Mouse (Mus musculus): ENCODE data around the gene 2810408A11Rik. TPM values are rescaled to one million over a fixed set of nuclear protein-coding genes. Genes with fewer than 3 reads are reported as not detected.
A peak's percentile ranks its signal among the peaks of the same experiment; 100 is the strongest.

2810408A11Rik gene
- polyA plus RNA-seq, 1 experiment from 2014 or later = 14.8 TPM

GRCm38 (mm10) chr11:69902972-69903371 is 2.2 kb upstream of the 2810408A11Rik start:
- no peak for DNase-seq (ENCODE audit: low spot score)
- Histone ChIP-seq H3K4me1 (peaks cover 42% of the 10 kb centered on the region), H3K9me3 (no peaks in the 10 kb centered on the region), H3K36me3 (replicated peaks) (peaks cover 52% of the 10 kb centered on the region), H3K4me3 (peak overlapping the region; percentile 93), H3K27me3 (replicated peaks; ENCODE audit: low read depth, poor library complexity, severe bottlenecking) (no peaks in the 10 kb centered on the region; the same call in 1 of the 2 replicates), H3K27ac (replicated peaks) (no peak overlapping the region)
- 90% methylated on average over 13 of the region's 13 CpGs for WGBS

- Histone ChIP-seq H3K4me1 (peaks cover 42% of the 10 kb centered on the region), H3K4me3 (peak overlapping the region; percentile 93), H3K27ac (replicated peaks) (peak overlapping the region; percentile 99), H3K27me3 (replicated peaks; ENCODE audit: low read depth, poor library complexity, severe bottlenecking) (no peaks in the 10 kb centered on the region; the same call in 1 of the 2 replicates), H3K9me3 (no peaks in the 10 kb centered on the region), H3K36me3 (replicated peaks) (peaks cover 51% of the 10 kb centered on the region)
- WGBS = under 1% methylated on average over 39 of the region's 39 CpGs
- DNase-seq (ENCODE audit: low spot score) = no peak
Measured at GRCm38 (mm10) chr11:69901993-69902392, 1.2 kb upstream of the 2810408A11Rik start.

- peak; percentile 98 for DNase-seq (ENCODE audit: low spot score)
- peak overlapping the region; percentile 93 for H3K4me3 ChIP-seq
- H3K36me3 ChIP-seq (replicated peaks) = peaks cover 46% of the 10 kb centered on the region
- no peaks in the 10 kb centered on the region; the same call in 1 of the 2 replicates for H3K27me3 ChIP-seq (replicated peaks; ENCODE audit: low read depth, poor library complexity, severe bottlenecking)
- H3K4me1 ChIP-seq = peaks cover 42% of the 10 kb centered on the region
- peak overlapping the region; percentile 99 for H3K27ac ChIP-seq (replicated peaks)
- under 1% methylated on average over 42 of the region's 42 CpGs for WGBS
- H3K9me3 ChIP-seq = no peaks in the 10 kb centered on the region
Measured at GRCm38 (mm10) chr11:69901406-69901846, 639 bp upstream of the 2810408A11Rik start.

DNA sequence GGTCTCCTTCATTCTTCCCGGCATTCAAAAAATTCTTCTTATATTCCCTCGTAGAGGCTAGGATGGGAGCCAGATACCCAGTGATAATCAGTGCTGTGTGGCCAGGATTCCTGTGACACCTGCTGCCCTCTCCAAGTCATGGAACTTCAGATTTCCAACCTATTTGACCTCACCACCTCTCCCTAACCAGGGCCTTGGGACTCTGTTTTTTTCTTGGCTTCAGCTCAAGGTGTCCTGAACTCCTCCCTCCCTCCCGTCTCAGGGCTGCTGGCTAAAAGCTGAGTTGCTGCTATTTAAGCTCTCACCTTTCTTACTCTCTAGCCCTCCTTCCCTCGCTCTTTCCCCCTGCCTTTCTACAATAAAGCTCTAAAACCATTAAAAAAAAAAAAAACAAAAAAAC is 917 bp downstream of the 2810408A11Rik start:
- H3K4me1 ChIP-seq = peaks cover 45% of the 10 kb centered on the region
- peaks cover 30% of the 10 kb centered on the region for H3K36me3 ChIP-seq (replicated peaks)
- peak overlapping the region; percentile 93 for H3K4me3 ChIP-seq
- no peaks in the 10 kb centered on the region for H3K9me3 ChIP-seq
- peak overlapping the region; percentile 99 for H3K27ac ChIP-seq (replicated peaks)
- WGBS = 32% methylated on average over 4 of the region's 4 CpGs
- peak; percentile 28 for DNase-seq (ENCODE audit: low spot score)
- no peaks in the 10 kb centered on the region; the same call in 1 of the 2 replicates for H3K27me3 ChIP-seq (replicated peaks; ENCODE audit: low read depth, poor library complexity, severe bottlenecking)

DNA sequence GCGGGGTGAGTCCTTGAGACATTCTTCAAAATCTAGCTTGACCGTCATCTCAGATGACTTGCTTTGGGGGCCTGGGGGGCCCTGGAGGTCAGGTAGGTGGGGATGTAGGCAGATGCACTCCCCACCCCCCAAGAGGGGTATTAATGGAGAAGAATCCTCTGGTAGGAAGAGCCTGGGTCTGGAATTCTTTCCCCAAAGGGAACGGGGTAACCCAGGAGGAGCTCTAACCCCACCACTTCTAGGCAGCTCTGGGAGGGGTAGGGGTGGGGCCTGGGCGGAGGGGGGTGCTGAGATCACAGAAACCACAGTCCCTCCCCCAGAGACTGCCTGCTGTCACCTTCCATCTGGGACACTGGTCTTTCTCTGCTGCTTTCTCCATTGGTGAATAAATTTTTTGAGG is 5.5 kb downstream of the 2810408A11Rik start, which contains the start of gene Acap1:
Acap1 (minus strand) TSS at position 249 of the 400 bp plus-strand sequence.
- no peak within 1 kb of the TSS for H3K4me3 ChIP-seq
- DNase-seq (ENCODE audit: low spot score) = no peak
- H3K4me1 ChIP-seq = peaks cover 33% of the 10 kb centered on the region
- H3K9me3 ChIP-seq = no peaks in the 10 kb centered on the region
- no peak within 1 kb of the TSS for H3K27ac ChIP-seq (replicated peaks)
- WGBS = 77% methylated on average over 4 of the region's 4 CpGs
- H3K36me3 ChIP-seq (replicated peaks) = peaks cover 10% of the 10 kb centered on the region; the same call in 1 of the 2 replicates
- H3K27me3 ChIP-seq (replicated peaks; ENCODE audit: low read depth, poor library complexity, severe bottlenecking) = no peaks in the 10 kb centered on the region; the same call in 1 of the 2 replicates

DNA sequence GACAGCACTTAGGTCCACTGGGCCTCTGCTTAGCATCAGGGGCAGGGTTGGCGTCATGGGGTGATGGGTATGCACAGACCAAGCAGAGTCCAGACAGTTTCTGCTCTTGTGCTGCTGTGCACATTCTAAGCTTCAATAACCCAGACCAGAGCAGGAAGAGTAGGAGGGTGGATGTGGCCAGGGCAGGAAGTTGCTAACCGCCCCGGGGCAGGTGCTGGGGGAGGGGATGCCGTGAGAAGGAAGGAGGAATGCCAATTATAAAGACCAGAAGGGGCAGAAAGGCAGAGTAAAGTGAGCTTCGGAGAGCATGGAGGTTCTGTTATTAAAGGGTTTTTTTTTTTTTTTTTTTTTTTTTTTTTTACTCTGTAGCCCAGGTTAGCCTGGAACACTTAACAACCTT is 6.1 kb downstream of the 2810408A11Rik start:
- peaks cover 33% of the 10 kb centered on the region for H3K4me1 ChIP-seq
- no peaks in the 10 kb centered on the region for H3K9me3 ChIP-seq
- peaks cover 10% of the 10 kb centered on the region; the same call in 1 of the 2 replicates for H3K36me3 ChIP-seq (replicated peaks)
- H3K4me3 ChIP-seq = no peak overlapping the region
- DNase-seq (ENCODE audit: low spot score) = no peak
- no peaks in the 10 kb centered on the region; the same call in 1 of the 2 replicates for H3K27me3 ChIP-seq (replicated peaks; ENCODE audit: low read depth, poor library complexity, severe bottlenecking)
- H3K27ac ChIP-seq (replicated peaks) = no peak overlapping the region
- WGBS = 72% methylated on average over 5 of the region's 5 CpGs

DNA sequence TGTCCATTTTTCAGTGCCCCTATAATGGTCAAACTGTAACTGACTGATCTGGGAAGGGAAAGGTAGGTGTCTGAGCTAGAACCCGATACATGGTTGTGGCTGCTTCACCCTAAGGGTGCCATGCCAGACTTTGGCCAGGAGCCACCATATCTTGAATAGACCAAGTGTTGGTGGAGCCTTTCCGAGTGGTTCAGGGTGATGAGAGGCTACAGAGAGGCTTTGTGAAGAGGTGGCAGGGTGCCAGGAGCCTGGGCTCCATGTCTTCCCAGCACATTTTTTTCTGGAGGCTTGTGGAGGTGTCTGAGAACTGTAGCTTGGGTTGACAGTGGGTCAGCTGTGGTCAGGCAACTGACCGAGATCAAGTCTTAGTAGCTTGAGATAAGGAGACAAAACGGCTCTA is 9.3 kb downstream of the 2810408A11Rik start:
- Histone ChIP-seq H3K27ac (replicated peaks) (no peak overlapping the region), H3K4me3 (no peak overlapping the region), H3K36me3 (replicated peaks) (no peaks in the 10 kb centered on the region), H3K4me1 (peaks cover 19% of the 10 kb centered on the region), H3K9me3 (no peaks in the 10 kb centered on the region), H3K27me3 (replicated peaks; ENCODE audit: low read depth, poor library complexity, severe bottlenecking) (no peaks in the 10 kb centered on the region)
- WGBS = 87% methylated on average over 4 of the region's 4 CpGs
- DNase-seq (ENCODE audit: low spot score) = no peak

- no peak overlapping the region for H3K27ac ChIP-seq (replicated peaks)
Measured at GRCm38 (mm10) chr11:69886907-69887635, 13.7 kb downstream of the 2810408A11Rik start.

GRCm38 (mm10) chr11:69884663-69885062 is 16.1 kb downstream of the 2810408A11Rik start:
- WGBS = 85% methylated on average over 8 of the region's 8 CpGs
- H3K9me3 ChIP-seq = no peaks in the 10 kb centered on the region
- peaks cover 15% of the 10 kb centered on the region for H3K27me3 ChIP-seq (replicated peaks; ENCODE audit: low read depth, poor library complexity, severe bottlenecking)
- H3K36me3 ChIP-seq (replicated peaks) = no peaks in the 10 kb centered on the region
- no peak for DNase-seq (ENCODE audit: low spot score)
- peak overlapping the region; percentile 32; the same call in 1 of the 2 replicates for H3K27ac ChIP-seq (replicated peaks)
- no peak overlapping the region for H3K4me3 ChIP-seq
- H3K4me1 ChIP-seq = peaks cover 31% of the 10 kb centered on the region

More at GRCm38 (mm10) chr11:69886907-69887635, 13.7 kb downstream of the 2810408A11Rik start:
- Histone ChIP-seq H3K4me3 (no peak overlapping the region), H3K27me3 (replicated peaks; ENCODE audit: low read depth, poor library complexity, severe bottlenecking) (peaks cover 5% of the 10 kb centered on the region), H3K4me1 (peaks cover 20% of the 10 kb centered on the region), H3K9me3 (no peaks in the 10 kb centered on the region), H3K36me3 (replicated peaks) (no peaks in the 10 kb centered on the region)
- DNase-seq (ENCODE audit: low spot score) = no peak
- 74% methylated on average over 8 of the region's 8 CpGs for WGBS

GRCm38 (mm10) chr11:69884240-69884639 is 16.5 kb downstream of the 2810408A11Rik start:
- peaks cover 35% of the 10 kb centered on the region for H3K4me1 ChIP-seq
- H3K27me3 ChIP-seq (replicated peaks; ENCODE audit: low read depth, poor library complexity, severe bottlenecking) = peaks cover 19% of the 10 kb centered on the region
- no peaks in the 10 kb centered on the region for H3K9me3 ChIP-seq
- H3K36me3 ChIP-seq (replicated peaks) = no peaks in the 10 kb centered on the region
- H3K27ac ChIP-seq (replicated peaks) = 0 out of 2 replicates have a peak overlapping the region, but pooled peaks have one; percentile 32
- DNase-seq (ENCODE audit: low spot score) = no peak
- WGBS = 85% methylated on average over 9 of the region's 9 CpGs
- no peak overlapping the region for H3K4me3 ChIP-seq

DNA sequence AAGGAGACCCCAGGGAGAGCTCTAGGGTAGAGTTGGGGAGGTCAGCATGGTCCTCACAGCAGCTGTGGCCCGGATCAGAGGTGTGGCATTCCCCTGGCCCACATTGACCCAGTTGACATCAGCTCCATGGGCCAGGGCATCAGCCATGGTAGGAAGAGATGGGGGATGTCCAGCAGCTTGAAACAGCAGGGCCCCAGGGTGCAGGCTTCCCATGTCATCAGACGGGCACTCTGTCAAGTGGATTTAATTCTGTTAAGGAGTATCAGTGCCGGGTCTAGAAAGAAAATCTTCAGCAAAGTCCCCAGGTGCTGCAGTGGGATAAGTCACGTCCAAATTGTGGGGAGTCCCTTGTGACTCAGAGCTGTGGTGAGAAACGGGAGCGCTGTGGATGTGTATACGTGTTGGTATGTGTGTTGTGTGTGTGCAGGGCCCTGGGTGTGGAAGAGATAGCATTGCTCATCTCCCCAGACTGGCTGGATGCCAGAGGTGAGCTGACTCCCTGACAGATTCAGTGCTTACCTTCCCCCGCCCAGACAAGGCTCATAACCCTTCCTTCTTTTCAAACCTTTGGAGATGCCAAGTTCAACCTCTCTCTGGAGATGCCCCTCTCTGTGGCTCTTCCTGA is 17.1 kb downstream of the 2810408A11Rik start:
- DNase-seq (ENCODE audit: low spot score) = no peak
- Histone ChIP-seq H3K27me3 (replicated peaks; ENCODE audit: low read depth, poor library complexity, severe bottlenecking) (peaks cover 23% of the 10 kb centered on the region), H3K4me3 (no peak overlapping the region), H3K4me1 (peaks cover 41% of the 10 kb centered on the region), H3K36me3 (replicated peaks) (no peaks in the 10 kb centered on the region), H3K27ac (replicated peaks) (no peak overlapping the region), H3K9me3 (no peaks in the 10 kb centered on the region)
- 88% methylated on average over 8 of the region's 8 CpGs for WGBS

- H3K4me3 ChIP-seq = no peak overlapping the region
- no peaks in the 10 kb centered on the region for H3K9me3 ChIP-seq
- WGBS = 63% methylated on average over 4 of the region's 4 CpGs
- no peak overlapping the region for H3K27ac ChIP-seq (replicated peaks)
- peaks cover 46% of the 10 kb centered on the region for H3K4me1 ChIP-seq
- peak; percentile 39 for DNase-seq (ENCODE audit: low spot score)
- peaks cover 24% of the 10 kb centered on the region for H3K27me3 ChIP-seq (replicated peaks; ENCODE audit: low read depth, poor library complexity, severe bottlenecking)
- no peaks in the 10 kb centered on the region for H3K36me3 ChIP-seq (replicated peaks)
Measured at GRCm38 (mm10) chr11:69883066-69883465, 17.7 kb downstream of the 2810408A11Rik start.
